Mouse (Mus musculus) lung, embryonic 14.5 days (tissue): ENCODE results near the gene Cdr2. TPM values are rescaled to one million over a fixed set of nuclear protein-coding genes. Genes with fewer than 3 reads are reported as not detected.
A peak's percentile ranks its signal among the peaks of the same experiment; 100 is the strongest.
"Not testable (repeated sequence)": the region's sequence is repeated elsewhere in the genome, so short reads cannot be mapped to it uniquely, and the experiment has no call there.

Experiments
- ATAC-seq: fragments of 200-750 bp; cut with Nextera tagmentation; 2 replicates; pipeline ENCODE4 v1.8.0; 2017; ENCODE audit warnings: mild to moderate bottlenecking, moderate TSS enrichment, moderate library complexity; ENCODE audit not compliant: insufficient read depth
- DNase-seq: peaks from one replicate; pipeline ENCODE4 v3.0.0-alpha.2; 2015
- H3K27ac ChIP-seq: fragments of 300-500 bp; sonication (generic); 2 replicates; pipeline ENCODE4 v1.5.1; 2014; ENCODE audit warnings: low read depth, mild to moderate bottlenecking, moderate library complexity
- H3K27me3 ChIP-seq: fragments of 300-500 bp; sonication (generic); 2 replicates; pipeline ENCODE4 v1.6.1; 2014; ENCODE audit warnings: low read length, control low read depth; ENCODE audit not compliant: insufficient read depth
- H3K36me3 ChIP-seq: fragments of 300-500 bp; sonication (generic); 2 replicates; pipeline ENCODE4 v1.6.1; 2014; ENCODE audit warnings: control low read depth; ENCODE audit not compliant: insufficient read depth
- H3K4me1 ChIP-seq: fragments of 300-500 bp; sonication (generic); 2 replicates; pipeline ENCODE4 v1.6.1; 2014; ENCODE audit warnings: antibody characterized with exemption, control low read depth; ENCODE audit not compliant: insufficient read depth
- H3K4me2 ChIP-seq: fragments of 300-500 bp; sonication (generic); 2 replicates; pipeline ENCODE4 v1.6.1; 2014; ENCODE audit warnings: mild to moderate bottlenecking
- H3K4me3 ChIP-seq: fragments of 300-500 bp; sonication (generic); 2 replicates; pipeline ENCODE4 v1.5.1; 2014; ENCODE audit warnings: low read depth, low read length
- H3K9ac ChIP-seq: fragments of 300-500 bp; sonication (generic); 2 replicates; pipeline ENCODE4 v1.6.1; 2014
- H3K9me3 ChIP-seq: fragments of 300-500 bp; sonication (generic); 2 replicates; pipeline ENCODE4 v1.6.1; 2016; ENCODE audit warnings: low read depth, low read length, control low read depth
- CTCF ChIP-seq: IDR thresholded peaks from 2 replicates; pipeline ENCODE4 v1.5.1; 2016; ENCODE audit warnings: antibody characterized with exemption, low read depth
- WGBS: fragments of 180-500 bp; shearing (Covaris S2); extraction: QIAGEN DNeasy Blood & Tissue Kit; methylation state at CpG from one replicate; pipeline ENCODE4 v1.1.7; 2014; 5-methylcytosine and 5-hydroxymethylcytosine counted together
- polyA plus RNA-seq: library from polyadenylated mRNA; unstranded; fragments of >200 nt; fragmentation: Nextera tagmentation; extraction: Ambion mirVana; gene quantifications from 2 replicates; pipeline ENCODE4 v1.2.1, GENCODE M21; 2014

The Cdr2 gene
- polyA plus RNA-seq, 1 experiment from 2014 or later: 13.4 TPM

DNA sequence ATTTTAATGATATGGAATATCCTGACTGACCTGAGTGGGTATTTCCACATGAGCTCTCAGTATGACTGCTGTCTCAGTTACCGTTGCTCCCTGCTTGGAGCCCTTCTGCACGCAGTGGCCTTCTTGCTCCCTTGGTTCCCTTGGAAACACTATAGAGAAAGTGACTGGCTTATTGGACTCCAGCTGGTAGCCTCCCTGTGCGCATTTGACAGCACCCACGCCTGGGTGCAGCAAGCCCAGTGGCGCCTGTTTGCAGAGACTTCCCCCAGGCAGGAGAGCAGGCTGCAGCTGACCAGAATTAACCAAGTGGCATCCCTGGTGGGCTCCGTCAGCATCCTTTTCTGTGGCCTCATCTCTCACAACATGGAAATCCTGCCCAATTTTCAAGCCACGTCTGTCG, 9.1 kb upstream of the Cdr2 start:
- DNase-seq: no peak
- WGBS: 75% methylated on average over 8 of the region's 8 CpGs
- no peaks in the 10 kb centered on the region for H3K9me3 ChIP-seq
- H3K27ac ChIP-seq: no peak overlapping the region
- no peak overlapping the region for H3K9ac ChIP-seq
- H3K36me3 ChIP-seq: no peaks in the 10 kb centered on the region
- H3K27me3 ChIP-seq: no peaks in the 10 kb centered on the region
- ATAC-seq: no peak
- H3K4me3 ChIP-seq: no peak overlapping the region
- no peak for TF ChIP-seq CTCF
- H3K4me2 ChIP-seq: no peak overlapping the region
- H3K4me1 ChIP-seq: no peaks in the 10 kb centered on the region

DNA sequence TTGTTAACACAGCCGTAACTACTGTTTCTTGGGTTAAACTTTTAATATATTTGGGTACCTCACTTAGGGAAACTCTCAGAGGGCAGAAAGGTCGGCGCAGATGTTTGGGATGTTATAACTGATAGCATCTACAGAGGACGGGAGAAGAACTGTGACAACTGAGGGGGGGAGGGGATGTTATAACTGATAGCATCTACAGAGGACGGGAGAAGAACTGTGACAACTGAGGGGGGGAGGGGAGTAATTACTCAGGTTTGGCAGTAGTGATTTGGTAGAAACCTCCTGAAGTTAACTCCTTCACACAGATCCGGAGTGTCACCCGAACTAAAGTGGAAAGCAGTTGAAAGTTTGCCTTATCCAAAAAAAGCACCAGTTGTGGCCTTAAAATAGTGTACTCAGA, 856 bp upstream of the Cdr2 start:
- H3K9ac ChIP-seq: peak overlapping the region; percentile 72
- no peak for DNase-seq
- H3K9me3 ChIP-seq: no peaks in the 10 kb centered on the region
- no peaks in the 10 kb centered on the region for H3K27me3 ChIP-seq
- no peak overlapping the region for H3K27ac ChIP-seq
- H3K4me1 ChIP-seq: peaks cover 13% of the 10 kb centered on the region; the same call in 1 of the 2 replicates
- WGBS: 4% methylated on average over 7 of the region's 7 CpGs
- TF ChIP-seq CTCF: no peak
- no peak for ATAC-seq
- H3K4me3 ChIP-seq: peak overlapping the region; percentile 72
- H3K36me3 ChIP-seq: no peaks in the 10 kb centered on the region
- peak overlapping the region; percentile 70 for H3K4me2 ChIP-seq

DNA sequence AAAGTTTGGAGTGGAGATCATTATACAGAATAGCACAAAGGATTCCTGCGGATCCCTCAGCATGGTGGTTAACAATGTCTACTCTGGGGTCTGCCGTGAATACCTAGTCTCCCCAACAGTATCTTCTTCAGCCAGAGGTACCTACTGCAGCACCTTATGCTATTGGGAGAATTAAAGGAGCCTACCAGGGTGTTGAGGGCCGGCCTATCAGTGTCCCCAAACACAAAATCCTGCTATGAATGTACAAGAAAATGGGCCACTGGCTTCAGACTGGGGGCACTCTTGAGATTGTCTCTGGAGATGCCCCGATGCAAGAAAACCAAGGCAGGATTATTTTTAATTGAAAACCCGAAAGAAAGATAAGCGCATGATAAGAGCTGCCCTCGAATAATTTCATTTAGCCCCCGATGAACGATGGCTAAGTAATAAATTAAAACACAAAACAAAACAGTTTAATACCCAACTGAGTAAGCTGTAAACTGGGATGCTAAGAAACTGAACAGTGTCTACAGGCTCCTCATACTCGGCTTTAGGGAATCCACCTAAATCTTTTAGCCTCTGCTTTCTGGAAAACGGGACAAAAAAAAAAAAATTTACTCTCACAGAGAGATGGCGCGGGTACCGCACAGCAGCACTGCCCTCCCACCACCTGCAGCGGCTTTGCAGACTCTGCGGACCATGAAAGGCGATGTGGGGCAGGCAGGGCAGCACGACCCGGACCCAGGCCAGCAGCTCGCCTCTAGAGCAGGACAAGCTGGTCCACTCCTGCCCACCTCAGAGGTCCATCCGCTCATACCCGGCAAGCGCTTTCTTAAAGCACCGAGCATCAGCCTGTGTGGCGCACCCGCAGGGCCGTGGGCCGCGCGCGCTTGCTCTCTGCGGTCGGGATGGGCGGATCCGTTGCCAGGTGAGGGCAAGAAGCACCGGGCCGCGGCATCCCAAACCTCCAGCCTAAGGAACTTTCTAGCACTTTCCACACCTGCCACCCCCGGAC, 884 bp downstream of the Cdr2 start:
- H3K9me3 ChIP-seq: no peaks in the 10 kb centered on the region
- H3K4me2 ChIP-seq: peak overlapping the region; percentile 70
- ATAC-seq (peak; percentile 47; the same call in 1 of the 2 replicates), DNase-seq (peak; percentile 64)
- H3K27me3 ChIP-seq: no peaks in the 10 kb centered on the region
- peak overlapping the region; percentile 43 for H3K27ac ChIP-seq
- H3K36me3 ChIP-seq: no peaks in the 10 kb centered on the region
- no peak for TF ChIP-seq CTCF
- peak overlapping the region; percentile 71 for H3K9ac ChIP-seq
- peak overlapping the region; percentile 72 for H3K4me3 ChIP-seq
- WGBS: 5% methylated on average over 39 of the region's 39 CpGs
- peaks cover 16% of the 10 kb centered on the region for H3K4me1 ChIP-seq

GRCm38 (mm10) chr7:120980041-120980440, 2.1 kb downstream of the Cdr2 start:
- 64% methylated on average over 4 of the region's 4 CpGs for WGBS
- TF ChIP-seq CTCF: no peak
- ATAC-seq (no peak), DNase-seq (no peak)
- no peaks in the 10 kb centered on the region for H3K9me3 ChIP-seq
- H3K4me3 ChIP-seq: 0 out of 2 replicates have a peak overlapping the region, but pooled peaks have one; percentile 4
- H3K4me2 ChIP-seq: peak overlapping the region; percentile 70
- no peaks in the 10 kb centered on the region for H3K36me3 ChIP-seq
- H3K27ac ChIP-seq: no peak overlapping the region; the same call in 1 of the 2 replicates
- H3K9ac ChIP-seq: no peak overlapping the region; the same call in 1 of the 2 replicates
- H3K4me1 ChIP-seq: peaks cover 20% of the 10 kb centered on the region
- no peaks in the 10 kb centered on the region for H3K27me3 ChIP-seq

- Histone ChIP-seq H3K4me1 (peaks cover 29% of the 10 kb centered on the region), H3K27ac (0 out of 2 replicates have a peak overlapping the region, but pooled peaks have one; percentile 40), H3K4me2 (peak overlapping the region; percentile 25), H3K27me3 (no peaks in the 10 kb centered on the region), H3K9ac (no peak overlapping the region), H3K9me3 (no peaks in the 10 kb centered on the region), H3K4me3 (no peak overlapping the region), H3K36me3 (no peaks in the 10 kb centered on the region)
- no peak for TF ChIP-seq CTCF
- ATAC-seq: peak; percentile 48
- peak; percentile 91 for DNase-seq
- WGBS: 30% methylated on average over 7 of the region's 7 CpGs
Observed at GRCm38 (mm10) chr7:120977063-120977462, 5.0 kb downstream of the Cdr2 start.

DNA sequence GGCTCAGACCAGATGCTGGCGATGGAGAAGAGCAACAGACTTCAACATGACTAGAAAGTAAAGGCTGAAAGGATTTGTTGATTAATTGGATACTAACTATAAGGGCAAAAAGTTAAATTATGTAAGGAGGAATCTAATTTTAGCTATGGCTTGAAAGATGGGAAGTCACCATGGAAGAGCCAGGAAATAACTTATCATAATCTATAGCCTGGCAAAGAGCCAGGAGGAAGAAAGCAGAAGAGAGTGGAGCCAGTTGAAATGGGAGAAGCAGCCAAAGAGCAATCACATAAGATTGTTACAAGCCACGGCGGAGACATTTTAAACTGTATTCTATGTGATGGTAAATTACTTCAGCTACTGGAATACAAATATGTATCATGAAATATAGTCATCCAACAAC, 8.1 kb downstream of the Cdr2 start:
- ATAC-seq: peak; percentile 39
- Histone ChIP-seq H3K9ac (no peak overlapping the region), H3K27ac (no peak overlapping the region), H3K27me3 (no peaks in the 10 kb centered on the region), H3K9me3 (no peaks in the 10 kb centered on the region), H3K4me1 (peaks cover 19% of the 10 kb centered on the region), H3K4me2 (peak overlapping the region; percentile 21; the same call in 1 of the 2 replicates), H3K4me3 (no peak overlapping the region), H3K36me3 (no peaks in the 10 kb centered on the region; the same call in 1 of the 2 replicates)
- peak; percentile 80 for DNase-seq
- TF ChIP-seq CTCF: no peak
- 37% methylated on average over 3 of the region's 3 CpGs for WGBS

DNA sequence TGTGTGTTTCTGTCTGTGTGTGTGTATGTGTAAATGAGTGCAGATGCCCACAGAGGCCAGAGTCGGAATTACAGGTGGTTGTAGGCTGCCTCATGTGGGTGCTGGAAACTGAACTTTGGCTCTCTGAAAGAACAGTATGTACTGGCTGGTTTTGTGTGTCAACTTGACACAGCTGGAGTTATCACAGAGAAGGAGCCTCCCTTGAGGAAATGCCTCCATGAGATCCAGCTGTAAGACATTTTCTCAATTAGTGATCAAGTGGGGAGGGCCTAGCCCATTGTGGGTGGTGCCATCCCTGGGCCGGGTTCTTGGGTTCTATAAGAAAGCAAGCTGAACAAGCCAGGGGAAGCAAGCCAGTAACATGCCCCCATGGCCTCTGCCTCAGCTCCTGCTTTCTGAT, 9.6 kb downstream of the Cdr2 start:
- H3K9ac ChIP-seq, H3K4me3 ChIP-seq, ATAC-seq, H3K4me2 ChIP-seq, DNase-seq, H3K9me3 ChIP-seq, H3K27ac ChIP-seq, H3K27me3 ChIP-seq: not testable (repeated sequence)
- Histone ChIP-seq H3K36me3 (peaks cover 14% of the 10 kb centered on the region; the same call in 1 of the 2 replicates), H3K4me1 (peaks cover 16% of the 10 kb centered on the region)
- WGBS: 78% methylated on average over 2 of the region's 2 CpGs
